Mouse (Mus musculus) spleen, adult 12 weeks (tissue): ENCODE measurements around the gene Inafm2.

Source experiments
- DNase-seq: peaks from one replicate; pipeline ENCODE4 v3.0.0; 2022; ENCODE audit warnings: low spot score

The Inafm2 gene

GRCm38 (mm10) chr2:118745232-118745884 is at the start of gene Inafm2:
TSS of gene Inafm2 (plus strand) at chr2:118745758.
- DNase-seq: peak; percentile 77

DNA sequence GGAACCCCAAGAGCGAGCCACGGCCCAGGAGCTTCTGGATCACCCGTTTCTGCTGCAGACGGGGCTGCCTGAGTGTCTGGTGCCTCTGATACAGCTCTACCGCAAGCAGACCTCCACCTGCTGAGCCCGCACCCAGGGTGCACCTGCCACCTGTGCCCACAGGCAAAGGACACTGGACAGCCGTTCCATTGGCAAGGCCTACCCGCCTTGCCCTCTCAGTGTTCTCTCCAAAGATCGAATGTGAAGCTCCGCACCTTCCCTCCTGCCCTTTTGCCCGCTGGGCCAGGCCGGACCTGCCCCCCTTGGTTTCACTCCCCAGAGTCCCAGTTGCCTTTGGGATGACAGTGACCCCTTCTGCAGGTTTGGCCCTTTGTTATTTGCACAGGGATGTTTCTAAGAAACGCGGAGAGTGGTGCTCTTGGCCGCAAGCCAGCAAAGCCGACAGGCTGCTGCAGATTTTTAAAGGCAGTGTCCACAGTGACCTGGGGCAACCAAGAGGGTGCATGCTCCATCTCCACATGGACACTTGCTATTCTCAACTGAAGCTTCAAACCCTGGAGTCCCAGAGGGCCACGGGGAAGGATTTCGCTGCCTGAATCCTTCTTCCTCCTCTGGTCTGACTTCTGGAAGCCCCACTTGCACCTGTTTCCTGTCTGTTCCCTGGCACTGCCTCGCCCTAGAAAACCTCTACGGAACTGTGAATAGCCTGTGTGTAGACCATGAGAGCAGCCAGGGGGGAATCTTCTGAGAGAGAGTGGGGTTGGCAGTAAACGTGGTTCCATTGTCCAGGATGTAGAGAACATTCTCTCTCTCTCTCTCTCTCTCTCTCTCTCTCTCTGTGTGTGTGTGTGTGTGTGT is 48.9 kb upstream of the Inafm2 start:
- no peak for DNase-seq

DNA sequence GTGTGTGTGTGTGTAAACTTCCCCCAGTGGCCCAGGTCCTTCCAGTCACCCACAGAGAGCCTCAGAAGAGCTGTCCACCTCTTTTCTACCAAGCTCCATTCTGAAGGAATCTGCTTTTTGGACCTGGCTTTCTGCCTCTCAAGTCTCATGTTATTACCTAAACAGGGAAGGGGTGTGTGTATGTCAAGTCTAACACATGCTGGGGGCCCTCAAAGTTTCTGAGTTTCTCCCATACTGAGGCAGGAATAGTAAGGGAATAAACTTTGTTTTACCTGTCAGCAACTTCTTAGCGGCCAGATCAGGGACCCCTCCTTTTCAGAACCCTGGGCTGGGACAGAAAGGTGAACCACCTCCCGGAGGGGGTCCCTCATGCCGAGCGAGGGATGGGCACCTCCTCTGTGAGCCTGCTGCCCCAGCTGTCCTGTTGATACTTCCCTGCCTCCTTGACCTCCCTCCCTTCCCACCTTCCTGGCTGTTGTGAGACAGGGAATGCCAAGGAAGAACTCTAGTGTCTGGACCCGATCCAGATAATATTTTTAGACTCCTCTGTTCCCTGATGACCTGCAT is 48.2 kb upstream of the Inafm2 start:
- no peak for DNase-seq

- no peak for DNase-seq
Measured at GRCm38 (mm10) chr2:118697955-118698354, 47.6 kb upstream of the Inafm2 start.

GRCm38 (mm10) chr2:118700179-118701062 is 45.1 kb upstream of the Inafm2 start:
- peak; percentile 70 for DNase-seq

- no peak for DNase-seq
Measured at GRCm38 (mm10) chr2:118701161-118701560, 44.4 kb upstream of the Inafm2 start.

- DNase-seq: no peak
Measured at GRCm38 (mm10) chr2:118701971-118702882, 43.3 kb upstream of the Inafm2 start.

DNA sequence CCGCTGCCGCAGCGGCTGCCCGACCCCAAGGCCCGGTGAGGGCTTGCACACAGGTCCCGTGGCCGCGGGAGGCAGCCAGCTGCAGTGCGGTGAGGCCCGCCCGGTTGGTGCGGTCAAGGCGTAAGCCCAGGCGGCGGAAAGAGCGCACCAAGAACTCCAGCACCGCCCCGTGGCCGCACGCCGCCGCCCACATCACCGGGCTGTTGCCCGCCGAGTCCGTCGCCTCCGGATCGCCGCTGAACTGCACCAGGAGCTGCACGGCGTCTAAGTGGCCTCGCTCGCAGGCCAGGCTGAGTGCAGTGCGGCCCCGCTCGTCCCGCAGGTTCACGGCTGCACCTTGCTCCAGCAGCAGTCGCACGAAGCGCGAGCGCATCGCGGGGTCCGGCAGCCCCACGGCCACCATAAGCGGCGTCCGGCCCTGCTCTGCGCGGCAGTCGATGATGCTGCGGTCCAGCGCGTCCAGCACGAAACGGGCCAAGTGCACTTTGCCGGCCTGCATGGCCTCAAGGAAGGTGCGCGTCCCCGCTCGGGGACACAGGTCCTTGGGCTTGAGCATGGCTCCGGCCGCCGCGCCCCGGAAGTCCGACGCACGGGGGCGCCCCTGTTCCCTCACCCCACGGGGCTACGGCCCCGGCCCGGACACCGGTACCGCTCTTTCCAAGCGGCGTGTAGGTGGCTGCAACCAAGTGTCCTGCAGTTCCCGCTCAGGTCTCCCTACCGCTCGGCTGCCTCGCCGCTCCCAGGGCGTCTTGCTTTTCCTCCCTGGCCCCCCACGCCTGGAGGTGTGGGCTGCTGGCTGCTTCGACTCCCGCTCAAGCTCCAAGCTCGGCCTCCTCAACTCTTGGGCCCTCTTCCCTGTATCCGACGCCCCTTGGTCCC is 42.4 kb upstream of the Inafm2 start:
- no peak for DNase-seq

GRCm38 (mm10) chr2:118703913-118704730 is 41.4 kb upstream of the Inafm2 start, which contains the start of gene Ankrd63:
TSS of gene Ankrd63 (minus strand) at chr2:118703963.
- DNase-seq: no peak

DNA sequence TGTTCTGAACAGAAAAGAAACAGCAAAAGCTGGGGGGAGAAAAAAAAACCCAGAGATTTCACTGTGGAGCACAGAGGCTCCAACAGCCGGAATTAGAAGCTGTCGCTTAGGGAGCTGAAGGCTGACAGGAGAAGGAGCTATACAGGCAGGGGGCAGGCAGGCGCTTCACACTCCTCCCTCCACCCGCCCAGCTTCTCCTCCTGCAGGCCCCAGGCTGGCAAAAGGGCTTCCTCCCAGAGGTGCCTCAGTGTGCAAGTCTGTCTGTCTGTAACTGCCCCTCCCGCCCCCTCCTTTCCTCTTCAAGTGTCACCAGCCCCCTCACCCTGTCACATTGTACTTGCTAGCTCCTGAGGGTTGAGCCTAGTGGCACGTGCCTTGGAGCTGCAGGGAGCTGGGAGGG is 39.1 kb upstream of the Inafm2 start:
- DNase-seq: no peak

DNA sequence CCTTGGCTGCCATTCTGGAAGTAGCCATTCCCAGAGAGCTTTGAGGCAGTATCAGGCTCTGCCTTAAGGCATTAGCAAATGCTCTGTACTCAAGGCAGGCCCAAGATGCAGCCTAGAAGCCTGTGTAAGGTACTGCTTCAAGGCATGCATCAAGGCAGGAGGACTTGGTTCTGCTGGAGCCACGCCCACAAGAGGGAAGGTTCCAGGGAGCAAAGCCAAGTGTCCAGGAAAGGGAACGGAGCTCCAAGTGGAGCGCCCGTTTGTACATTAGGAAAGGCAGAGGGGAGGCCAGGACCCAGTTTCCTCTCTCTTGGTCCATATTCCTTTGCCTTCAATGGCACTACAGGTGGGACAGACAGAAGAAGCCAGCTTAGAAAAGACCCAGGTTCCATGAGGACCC is 37.1 kb upstream of the Inafm2 start:
- no peak for DNase-seq

DNA sequence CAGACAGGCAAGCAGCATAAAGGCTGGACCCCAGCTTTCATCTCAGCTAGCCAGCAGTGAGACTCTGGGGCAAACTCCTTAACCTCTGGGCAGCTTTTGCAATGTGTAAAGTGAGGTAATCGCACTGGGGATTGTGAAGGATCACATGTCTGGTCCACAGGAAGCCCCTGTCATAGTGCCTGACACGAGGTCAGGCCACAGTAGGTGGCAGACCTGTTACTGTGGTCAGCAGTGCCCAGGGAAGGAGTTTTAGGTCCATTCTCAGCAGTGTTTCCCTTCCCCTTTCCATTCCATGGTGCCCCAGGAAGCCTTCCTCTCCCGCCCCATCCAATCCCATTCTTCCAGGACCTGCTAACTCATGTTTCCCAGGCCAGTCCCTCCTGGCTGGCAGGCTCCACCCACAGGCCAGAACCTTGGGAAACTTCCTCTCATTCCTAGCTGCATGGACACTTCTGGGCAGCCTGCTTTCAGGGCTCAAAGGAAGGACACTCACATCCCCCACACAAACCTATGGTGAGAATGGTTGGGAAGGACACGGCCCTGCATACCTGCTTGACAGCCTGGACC is 35.8 kb upstream of the Inafm2 start:
- no peak for DNase-seq

- no peak for DNase-seq
Measured at GRCm38 (mm10) chr2:118711038-118711494, 34.5 kb upstream of the Inafm2 start.

DNA sequence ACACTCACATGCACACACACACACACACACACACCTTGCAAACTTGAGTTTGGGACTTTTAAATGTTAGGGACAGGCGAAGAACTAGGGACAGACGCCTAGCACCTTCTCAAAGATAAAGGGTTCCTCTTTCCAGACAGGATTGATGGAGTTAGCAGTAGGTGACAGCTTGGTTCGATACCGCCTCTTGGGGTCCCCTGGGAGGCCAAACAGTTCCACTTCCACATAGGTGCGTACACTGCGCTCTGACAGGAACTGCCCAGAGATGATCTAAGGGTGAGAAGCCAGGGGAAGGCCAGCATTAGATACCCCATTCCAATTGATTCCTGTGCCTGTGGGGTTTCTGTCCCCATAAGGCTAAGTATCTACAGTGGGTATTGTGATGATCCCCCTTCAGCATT is 31.9 kb upstream of the Inafm2 start:
- DNase-seq: no peak

DNA sequence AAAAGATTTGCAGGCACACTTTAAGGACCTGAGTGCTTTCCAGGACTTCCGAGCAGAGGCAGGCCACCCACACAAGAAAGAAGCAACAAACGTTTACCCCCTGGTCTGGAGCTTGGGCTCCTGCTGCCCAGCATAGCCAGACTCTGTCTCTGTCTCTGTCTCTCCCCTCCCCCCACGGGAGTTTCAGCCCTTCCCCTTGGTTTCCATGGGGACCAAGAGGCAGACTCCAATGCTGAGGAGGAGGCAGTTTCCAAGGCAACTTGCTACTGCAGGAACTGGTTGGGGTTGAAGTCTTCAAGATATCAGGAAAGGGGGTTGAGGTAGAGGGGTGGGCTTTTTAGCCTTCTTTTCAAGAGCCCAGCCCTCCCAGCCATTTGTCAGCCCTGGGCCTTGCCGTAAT is 31.3 kb upstream of the Inafm2 start:
- DNase-seq: no peak

GRCm38 (mm10) chr2:118716677-118717076 is 28.9 kb upstream of the Inafm2 start:
- DNase-seq: no peak

DNA sequence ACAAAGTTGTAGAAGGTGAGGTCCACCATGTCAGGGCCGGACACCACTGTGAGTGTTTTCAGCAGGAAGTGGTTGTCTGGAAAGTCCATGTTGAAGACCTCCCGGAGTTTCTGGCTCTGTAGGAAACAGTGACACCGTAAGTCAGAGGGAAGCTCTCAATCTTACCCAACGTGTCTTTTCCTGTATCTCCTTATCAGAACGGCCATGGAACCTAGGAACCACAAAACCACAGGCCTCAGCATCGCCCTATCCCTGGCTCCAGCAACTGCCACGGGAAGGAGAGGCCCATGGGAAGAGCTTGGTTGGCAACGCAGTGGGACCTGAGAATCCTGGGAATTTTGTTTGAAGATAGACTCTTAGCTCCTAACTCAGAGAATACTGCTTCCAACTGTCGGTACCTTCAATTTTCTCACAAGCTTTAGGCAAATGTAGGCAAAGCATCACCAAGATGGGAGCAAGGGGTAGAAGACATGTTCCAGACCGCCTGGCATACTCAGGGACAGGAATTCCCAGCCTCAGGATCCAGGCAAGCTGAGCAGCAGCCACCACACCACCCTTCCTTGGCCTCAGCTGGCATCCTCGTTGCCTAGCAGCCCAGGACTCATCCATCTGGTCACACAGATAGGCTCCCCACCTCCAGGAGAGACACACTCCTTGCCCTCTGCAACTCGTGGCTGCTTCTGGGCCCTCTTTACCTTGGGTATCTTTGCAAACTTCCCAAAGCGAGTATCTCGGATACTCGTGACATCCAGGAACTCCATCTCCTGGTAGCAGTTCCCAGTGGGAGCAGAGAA is 21.7 kb upstream of the Inafm2 start:
- DNase-seq: no peak

DNA sequence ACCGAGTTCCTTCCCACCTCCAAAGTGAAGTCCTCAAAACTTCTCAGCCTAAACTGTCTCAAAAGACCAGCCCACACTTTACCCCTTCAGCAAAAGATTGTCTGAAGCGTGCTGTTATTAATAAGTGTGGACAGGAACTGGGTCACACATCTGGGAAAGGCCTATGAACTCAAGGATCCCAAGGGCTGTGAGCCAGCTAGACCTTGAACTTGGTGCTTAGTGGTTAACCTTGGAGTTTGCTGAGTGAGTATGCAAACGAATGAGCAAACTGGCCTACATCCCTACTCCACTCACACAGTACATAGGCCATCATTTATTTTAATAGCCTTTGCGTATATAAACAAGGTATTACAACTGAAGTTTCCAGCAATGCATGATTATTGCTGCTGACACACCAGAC is 20.0 kb upstream of the Inafm2 start:
- no peak for DNase-seq
